Mouse (Mus musculus) liver, adult 2 months (tissue): Measurements from ENCODE around the gene Psme3. TPM values are rescaled to one million over a fixed set of nuclear protein-coding genes. Genes with fewer than 3 reads are reported as not detected.

Experiments
- DNase-seq: peaks from one replicate; pipeline ENCODE4 v3.0.0-alpha.2; 2011; ENCODE audit warnings: low read depth, low spot score; ENCODE audit errors: extremely low read depth
- H3K27ac ChIP-seq: fragments of 200-500 bp; replicated peaks from 2 replicates; pipeline ENCODE4 v1.5.1; 2012; ENCODE audit warnings: low read depth, mild to moderate bottlenecking, control low read depth, inconsistent platforms, low read length; ENCODE audit not compliant: insufficient read depth
- H3K27me3 ChIP-seq: fragments of 200-500 bp; 2 replicates; pipeline ENCODE4 v1.6.1; 2012; ENCODE audit warnings: mild to moderate bottlenecking, moderate library complexity, low read length, inconsistent platforms; ENCODE audit not compliant: control insufficient read depth, insufficient read depth
- H3K36me3 ChIP-seq: fragments of 200-500 bp; 2 replicates; pipeline ENCODE4 v1.6.1; 2012; ENCODE audit warnings: low read length, inconsistent platforms; ENCODE audit not compliant: control insufficient read depth, insufficient read depth
- H3K4me1 ChIP-seq: fragments of 200-500 bp; 2 replicates; pipeline ENCODE4 v1.6.1; 2011; ENCODE audit warnings: low read length; ENCODE audit not compliant: control insufficient read depth, insufficient read depth
- H3K4me3 ChIP-seq: fragments of 200-500 bp; 2 replicates; pipeline ENCODE4 v1.5.1; 2011; ENCODE audit warnings: low read depth, mild to moderate bottlenecking, control low read depth, low read length, moderate library complexity; ENCODE audit not compliant: insufficient read depth
- H3K79me2 ChIP-seq: fragments of 200-500 bp; 2 replicates; pipeline ENCODE4 v1.6.1; 2012; ENCODE audit warnings: inconsistent platforms, mild to moderate bottlenecking, low read length, moderate library complexity; ENCODE audit not compliant: control insufficient read depth, insufficient read depth
- H3K9ac ChIP-seq: fragments of 200-500 bp; 2 replicates; pipeline ENCODE4 v1.6.1; 2012; ENCODE audit warnings: low read depth, mild to moderate bottlenecking, control low read depth, inconsistent platforms, low read length
- CTCF ChIP-seq: fragments of 200-500 bp; IDR thresholded peaks from 2 replicates; pipeline ENCODE4 v1.5.1; 2011; ENCODE audit warnings: low read depth, low read length, control low read depth
- POLR2A ChIP-seq: fragments of 200-500 bp; IDR thresholded peaks from 2 replicates; pipeline ENCODE4 v1.6.1; 2011; ENCODE audit warnings: low read length, control low read depth; ENCODE audit not compliant: insufficient read depth; ENCODE audit errors: extremely low read depth
- WGBS: fragments of 180-500 bp; shearing (Covaris S2); methylation state at CpG from one replicate; pipeline ENCODE4 v1.1.7; 2018; 5-methylcytosine and 5-hydroxymethylcytosine counted together
- polyA plus RNA-seq: library from polyadenylated mRNA; depleted of rRNA; stranded (reverse); fragments of >200 nt; gene quantifications from 2 replicates; pipeline ENCODE4 v1.2.3, GENCODE M21; 2012
- total RNA-seq: library from RNA; depleted of rRNA; stranded (reverse); fragments of >200 nt; gene quantifications from 2 replicates; pipeline ENCODE4 v1.2.3, GENCODE M21; 2014

Gene Psme3
- total and polyA plus RNA-seq, 2 experiments: 15.8 to 37.9 TPM

DNA sequence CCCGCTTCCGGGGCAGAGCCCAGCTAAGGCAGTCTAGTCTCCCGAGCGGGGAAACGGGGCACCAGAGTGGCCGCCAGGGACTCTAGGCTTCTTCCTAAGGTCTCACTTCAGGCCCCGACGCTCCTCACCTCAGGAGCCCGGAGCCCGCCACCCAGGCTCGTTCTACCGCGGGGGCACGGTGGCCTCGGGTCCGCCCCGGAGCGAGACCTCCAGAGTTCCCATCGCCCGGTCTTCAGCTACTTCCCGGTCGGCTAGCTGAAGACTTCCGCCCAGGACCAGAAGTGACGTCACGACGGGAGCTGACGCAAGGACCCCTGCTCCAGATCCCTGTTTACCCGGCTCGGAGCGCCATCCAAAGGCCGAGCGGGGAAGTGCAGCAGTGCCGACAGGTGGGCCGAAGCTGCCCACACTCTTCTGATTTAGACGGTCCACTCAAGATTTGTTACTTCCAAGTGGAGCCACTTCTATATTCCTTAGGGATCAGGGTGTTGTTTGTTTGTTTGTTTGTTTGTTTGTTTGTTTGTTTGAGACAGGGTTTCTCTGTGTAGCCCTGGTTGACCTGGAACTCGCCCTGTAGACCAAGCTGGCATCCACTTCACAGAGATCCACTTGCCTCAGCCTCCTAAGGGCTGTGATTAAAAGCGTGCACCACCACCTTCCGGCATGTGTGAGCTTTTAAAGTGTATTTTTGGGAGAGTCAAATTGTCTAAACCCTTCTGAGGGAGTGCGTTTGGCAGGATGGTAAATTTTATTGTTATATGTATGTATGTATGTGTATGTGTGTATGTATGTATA lies 13.8 kb upstream of the Psme3 start, which contains the start of gene Becn1:
Gene Becn1, minus strand, starts transcription at position 283 of the 795 bp plus-strand sequence.
- H3K4me1 ChIP-seq: peaks cover 6% of the 10 kb centered on the region
- H3K27ac ChIP-seq: no peak within 1 kb of the TSS; the same call in 1 of the 2 replicates
- no peaks in the 10 kb centered on the region for H3K27me3 ChIP-seq
- peaks cover 14% of the 10 kb centered on the region; the same call in 1 of the 2 replicates for H3K36me3 ChIP-seq
- 6% methylated on average over 39 of the region's 39 CpGs for WGBS
- TF ChIP-seq POLR2A (peak; percentile 67), CTCF (peak; percentile 98)
- peak within 1 kb of the TSS; percentile 82 for H3K9ac ChIP-seq
- H3K79me2 ChIP-seq: peaks cover 26% of the 10 kb centered on the region
- H3K4me3 ChIP-seq: peak within 1 kb of the TSS; percentile 83
- DNase-seq: peak; percentile 77

DNA sequence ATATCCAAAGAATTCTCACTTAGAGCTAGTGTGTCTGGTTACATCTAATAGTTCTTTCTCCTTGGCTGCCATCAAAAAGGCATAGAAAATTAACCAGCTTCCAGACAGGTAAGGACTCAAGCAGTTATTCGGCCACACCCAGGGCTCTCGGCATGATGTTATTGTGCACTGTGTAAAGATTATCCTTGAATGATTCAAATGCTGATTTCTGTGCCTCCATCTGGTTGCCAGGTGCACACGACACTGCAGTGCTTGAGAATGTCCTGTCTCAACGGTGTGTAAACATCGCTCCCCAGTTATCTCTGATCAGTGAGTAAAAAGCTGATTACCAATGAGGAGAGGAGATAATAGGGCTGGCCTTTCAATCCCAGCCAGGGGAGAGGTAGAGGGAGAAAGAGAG lies 8.3 kb upstream of the Psme3 start:
- Histone ChIP-seq H3K4me3 (no peak overlapping the region), H3K36me3 (no peaks in the 10 kb centered on the region), H3K4me1 (no peaks in the 10 kb centered on the region), H3K27me3 (no peaks in the 10 kb centered on the region), H3K27ac (no peak overlapping the region), H3K9ac (no peak overlapping the region), H3K79me2 (no peaks in the 10 kb centered on the region)
- DNase-seq: no peak
- WGBS: 19% methylated on average over 5 of the region's 5 CpGs
- TF ChIP-seq CTCF: no peak
- TF ChIP-seq POLR2A: no peak

DNA sequence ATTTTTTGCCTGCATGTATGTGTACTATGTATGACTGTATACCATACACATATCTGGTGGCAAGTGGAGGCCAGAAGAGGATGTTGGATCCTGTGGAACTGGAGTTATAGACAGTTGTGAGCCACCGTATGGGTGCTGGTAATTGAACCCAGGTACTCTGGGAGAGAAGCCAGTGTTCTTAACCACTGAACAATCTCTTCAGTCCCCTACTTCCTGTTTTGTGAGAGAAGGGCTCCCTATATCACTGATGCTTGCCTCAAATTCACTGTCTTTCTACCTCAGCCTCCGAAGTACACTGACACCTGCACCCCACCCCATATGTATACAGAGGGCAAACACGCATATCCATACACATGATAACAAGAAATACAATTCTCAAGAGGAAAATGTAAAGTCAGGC lies 4.9 kb upstream of the Psme3 start:
- TF ChIP-seq POLR2A (no peak), CTCF (no peak)
- Histone ChIP-seq H3K79me2 (peaks cover under 1% of the 10 kb centered on the region), H3K36me3 (no peaks in the 10 kb centered on the region), H3K27ac (no peak overlapping the region), H3K27me3 (no peaks in the 10 kb centered on the region), H3K4me1 (no peaks in the 10 kb centered on the region), H3K4me3 (no peak overlapping the region), H3K9ac (no peak overlapping the region)
- WGBS: 91% methylated on average over 3 of the region's 3 CpGs
- no peak for DNase-seq

DNA sequence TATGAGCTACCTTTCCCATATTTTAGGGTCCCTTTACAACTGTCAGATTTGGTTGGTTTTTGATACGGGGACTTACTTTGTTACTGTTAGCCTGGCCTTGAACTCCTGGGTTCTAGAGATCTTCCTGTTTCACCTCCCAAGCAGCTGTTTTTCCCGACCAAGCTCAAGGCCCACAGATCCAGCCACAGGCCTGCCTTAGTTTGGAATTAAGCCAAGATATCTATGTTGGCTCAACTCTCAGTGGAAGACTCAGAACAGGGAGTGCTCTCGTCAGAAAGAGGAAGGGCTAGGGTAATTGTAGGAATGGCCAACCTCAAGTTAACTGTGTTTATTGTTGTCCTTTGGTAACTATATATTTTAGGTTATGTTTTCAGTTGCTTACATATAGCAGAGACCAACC lies 3.9 kb upstream of the Psme3 start:
- 44% methylated on average over 3 of the region's 3 CpGs for WGBS
- no peak overlapping the region for H3K4me3 ChIP-seq
- H3K79me2 ChIP-seq: peaks cover 10% of the 10 kb centered on the region
- TF ChIP-seq CTCF (no peak), POLR2A (no peak)
- no peak overlapping the region for H3K27ac ChIP-seq
- H3K4me1 ChIP-seq: no peaks in the 10 kb centered on the region
- no peak overlapping the region for H3K9ac ChIP-seq
- DNase-seq: no peak
- H3K27me3 ChIP-seq: no peaks in the 10 kb centered on the region
- H3K36me3 ChIP-seq: no peaks in the 10 kb centered on the region

DNA sequence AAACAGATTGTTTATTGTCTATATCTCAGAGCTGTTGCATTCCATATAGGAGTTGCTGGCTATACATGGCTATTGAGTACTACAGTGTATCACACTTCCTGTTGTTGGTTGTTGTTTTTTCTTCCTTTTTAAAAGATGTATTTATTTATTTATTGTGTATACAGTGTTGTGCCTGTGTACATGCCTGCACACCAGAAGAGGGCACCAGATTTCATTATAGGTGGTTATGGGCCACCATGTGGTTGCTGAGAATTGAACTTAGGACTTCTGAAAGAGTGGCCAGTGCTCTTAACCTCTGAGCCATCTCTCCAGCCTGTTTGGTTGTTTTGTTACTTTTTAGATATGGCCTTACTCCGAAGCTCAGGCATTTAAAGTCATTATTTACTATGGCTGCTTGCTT lies 1.4 kb upstream of the Psme3 start:
- WGBS: 97% methylated on average over 1 of the region's 1 CpGs
- peaks cover 10% of the 10 kb centered on the region for H3K79me2 ChIP-seq
- no peaks in the 10 kb centered on the region for H3K27me3 ChIP-seq
- peaks cover 10% of the 10 kb centered on the region for H3K36me3 ChIP-seq
- H3K27ac ChIP-seq: no peak overlapping the region
- no peak overlapping the region for H3K9ac ChIP-seq
- TF ChIP-seq CTCF (no peak), POLR2A (no peak)
- H3K4me1 ChIP-seq: 0 out of 2 replicates have a peak, but pooled peaks cover 1% of the 10 kb centered on the region
- H3K4me3 ChIP-seq: no peak overlapping the region
- DNase-seq: peak; percentile 16

DNA sequence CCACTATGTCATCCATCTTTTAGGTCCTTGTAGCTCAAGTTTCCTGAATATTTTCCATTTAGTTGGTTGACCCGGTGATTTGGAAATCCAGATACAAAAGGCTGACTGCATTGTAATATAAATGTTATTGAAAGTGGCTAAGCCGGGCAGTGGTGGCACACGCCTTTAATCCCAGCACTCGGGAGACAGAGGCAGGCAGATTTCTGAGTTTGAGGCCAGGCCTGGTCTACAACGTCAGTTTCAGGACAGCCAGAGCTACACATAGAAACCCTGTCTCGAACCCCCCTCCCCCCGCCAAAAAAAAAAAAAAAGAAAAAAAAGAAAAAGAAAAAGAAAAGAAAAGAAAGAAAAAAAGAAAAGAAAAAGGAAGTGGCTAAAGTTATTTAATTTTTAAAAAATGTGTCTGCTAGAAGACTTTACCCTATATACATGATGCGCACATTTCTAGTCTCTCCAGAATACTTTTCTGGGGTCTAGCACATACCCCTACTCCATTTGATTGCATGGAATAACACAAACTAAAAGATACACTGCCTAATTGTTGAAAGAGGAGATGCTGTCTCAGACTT lies 847 bp upstream of the Psme3 start:
- Histone ChIP-seq H3K27me3 (no peaks in the 10 kb centered on the region), H3K4me3 (peak overlapping the region; percentile 84; the same call in 1 of the 2 replicates), H3K36me3 (peaks cover 16% of the 10 kb centered on the region), H3K27ac (peak overlapping the region; percentile 66; the same call in 1 of the 2 replicates), H3K4me1 (0 out of 2 replicates have a peak, but pooled peaks cover 1% of the 10 kb centered on the region), H3K9ac (no peak overlapping the region), H3K79me2 (peaks cover 10% of the 10 kb centered on the region)
- DNase-seq: no peak
- no peak for TF ChIP-seq CTCF
- TF ChIP-seq POLR2A: no peak
- WGBS: 85% methylated on average over 8 of the region's 8 CpGs
